Mouse (Mus musculus) embryonic fibroblast, embryonic 13.5 days (primary cell): ENCODE measurements at regions not wholly inside any gene's neighbourhood (a gene's known extent, or its start where the extent isn't known, plus 50 kb on each side); places are given as distances from the start of the nearest gene placed in this dataset.

Source experiments
- CTCF ChIP-seq: IDR thresholded peaks from 2 replicates; pipeline ENCODE4 v1.5.1; 2011; ENCODE audit warnings: mild to moderate bottlenecking, control low read depth, low read length, moderate library complexity, borderline replicate concordance; ENCODE audit not compliant: insufficient read depth
- POLR2A ChIP-seq: IDR thresholded peaks from 2 replicates; pipeline ENCODE4 v1.6.1; 2011; ENCODE audit warnings: low read depth, mild to moderate bottlenecking, control low read depth, low read length, moderate library complexity

DNA sequence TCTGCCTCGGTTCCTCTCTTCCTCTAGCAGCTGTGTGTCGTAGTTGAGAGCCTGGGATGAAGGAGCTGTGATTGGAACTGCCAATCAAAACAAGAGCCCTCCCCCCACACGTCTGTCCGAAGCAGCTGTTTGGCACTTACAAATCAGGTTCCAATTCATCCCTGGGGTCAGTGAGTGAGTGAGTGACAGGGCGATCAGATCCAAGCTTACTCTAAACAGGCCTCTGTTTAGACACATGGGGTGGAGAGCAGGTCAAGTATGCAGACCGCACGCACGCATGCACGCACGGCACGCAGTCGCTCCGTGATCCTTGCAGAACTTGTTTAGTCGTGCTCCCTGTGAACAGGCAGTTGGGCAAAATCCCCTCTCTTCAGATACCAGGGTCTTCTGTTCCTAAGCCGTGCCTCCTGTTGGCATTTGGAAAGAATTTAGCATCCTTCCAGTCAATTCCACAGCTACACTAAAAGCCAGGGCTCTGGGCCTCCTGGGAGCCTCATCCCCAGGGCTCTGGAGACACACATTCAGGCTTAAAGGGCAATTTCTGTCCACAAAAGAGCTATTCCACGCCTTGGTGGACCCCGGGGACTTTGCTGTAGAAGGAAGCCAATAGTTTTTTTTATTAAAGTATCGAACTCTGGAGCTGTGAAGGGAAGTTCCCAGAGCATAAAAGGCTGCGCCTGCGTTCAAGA is 52.2 kb upstream of the Kcng1 start:
- TF ChIP-seq POLR2A (no peak), CTCF (no peak)
